Mouse (Mus musculus) heart, postnatal 25 days (tissue): ENCODE data around the gene Itgb7. TPM values are rescaled to one million over a fixed set of nuclear protein-coding genes. Genes with fewer than 3 reads are reported as not detected.

Source experiments
- DNase-seq: peaks from one replicate; pipeline ENCODE4 v3.0.0; 2022; ENCODE audit warnings: low spot score
- intact Hi-C: fragments of 180-260 bp; cut with DNase I; formaldehyde crosslinking; loops from one replicate; pipeline ENCODE4 v1.15.1; 2025
- total RNA-seq, 2 experiments: library from RNA; stranded (reverse); gene quantifications; 2 replicates each; pipeline ENCODE4 v1.2.3; 2021

Gene Itgb7
- total RNA-seq, 2 experiments from 2014 or later, result 1.3 TPM

GRCm38 (mm10) chr15:102169064-102169463 is 62.7 kb downstream of the Itgb7 start:
- DNase-seq, result no peak
- intact Hi-C loops, result no loop called here

DNA sequence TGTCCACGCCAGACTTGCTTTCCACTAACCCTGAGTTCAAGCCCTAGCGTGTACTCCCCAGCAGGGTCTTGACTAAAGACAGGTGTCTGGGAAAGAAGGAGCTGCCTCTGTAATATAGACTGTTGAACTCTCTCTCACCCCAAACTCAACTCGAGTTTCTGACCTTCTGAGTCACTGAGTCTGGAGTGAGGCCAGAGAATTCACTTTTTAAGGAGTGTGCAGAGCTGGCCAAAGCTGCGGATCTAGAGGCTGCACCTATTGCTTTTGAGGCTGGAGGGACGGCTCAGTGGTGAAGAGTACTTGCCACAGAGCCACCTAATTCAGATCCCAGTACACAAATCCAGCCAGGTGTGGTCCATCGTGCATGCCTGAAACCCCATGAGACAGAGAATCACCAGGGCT is 64.1 kb downstream of the Itgb7 start:
- intact Hi-C loops, result no loop called here
- no peak for DNase-seq

Other genes starting within 250 kb of the Itgb7 start
- gene Krt8, start 227.5 kb downstream of the Itgb7 start, total RNA-seq, result 1 to 10 TPM; 2.5 to 2.7 TPM
- gene Krt18, start 203.8 kb downstream of the Itgb7 start, total RNA-seq, result 1 to 10 TPM; 3.7 to 4.9 TPM
- 100 to 1,000 TPM; 131 to 144 TPM for gene Eif4b, start 158.2 kb downstream of the Itgb7 start, total RNA-seq
- gene Tns2, start 131.5 kb downstream of the Itgb7 start, total RNA-seq, result 100 to 1,000 TPM in 1 of 2 experiments, 10 to 100 TPM in 1; 98.6 to 118 TPM
- 10 to 100 TPM; 13.2 to 15.1 TPM for gene Spryd3, start 95.7 kb downstream of the Itgb7 start, total RNA-seq
- 10 to 100 TPM; 38.3 to 43.6 TPM for gene Igfbp6, start 87.6 kb downstream of the Itgb7 start, total RNA-seq
- under 1 TPM in 1 of 2 experiments, not detected in 1; 0.11 TPM for gene Soat2, start 81.4 kb downstream of the Itgb7 start, total RNA-seq
- 10 to 100 TPM; 34.0 to 35.2 TPM for gene Zfp740, start 28.7 kb downstream of the Itgb7 start, total RNA-seq
- gene Csad, start 27.2 kb downstream of the Itgb7 start, total RNA-seq, result 10 to 100 TPM; 15.7 to 16.3 TPM
- 10 to 100 TPM; 17.0 to 20.8 TPM for gene Rarg, start 25.6 kb upstream of the Itgb7 start, total RNA-seq
- not detected for gene Gm9918, start 38.6 kb upstream of the Itgb7 start, total RNA-seq
- 10 to 100 TPM; 15.5 to 18.5 TPM for gene Mfsd5, start 47.5 kb upstream of the Itgb7 start, total RNA-seq
- gene Espl1, start 64.3 kb upstream of the Itgb7 start, total RNA-seq, result 1 to 10 TPM in 1 of 2 experiments, under 1 TPM in 1; 0.65 to 1.9 TPM
- gene Pfdn5, start 94.2 kb upstream of the Itgb7 start, total RNA-seq, result 100 to 1,000 TPM; 284 to 288 TPM
- gene Myg1, start 99.8 kb upstream of the Itgb7 start, total RNA-seq, result 10 to 100 TPM; 21.3 to 23.1 TPM
- 10 to 100 TPM; 10.2 to 11.2 TPM for gene Aaas, start 118.8 kb upstream of the Itgb7 start, total RNA-seq
- not detected for gene Sp7, start 135.2 kb upstream of the Itgb7 start, total RNA-seq
- 10 to 100 TPM; 42.7 to 44.4 TPM for gene Sp1, start 174.2 kb upstream of the Itgb7 start, total RNA-seq
- under 1 TPM; 0.68 to 0.84 TPM for gene Amhr2, start 213.4 kb upstream of the Itgb7 start, total RNA-seq
- gene Prr13, start 227.1 kb upstream of the Itgb7 start, total RNA-seq, result 10 to 100 TPM; 20.6 to 21.0 TPM
- gene Pcbp2, start 238.6 kb upstream of the Itgb7 start, total RNA-seq, result 100 to 1,000 TPM; 458 to 504 TPM